14 mouse cellular contexts compared by ENCODE assay signal in the genomic region with DNA sequence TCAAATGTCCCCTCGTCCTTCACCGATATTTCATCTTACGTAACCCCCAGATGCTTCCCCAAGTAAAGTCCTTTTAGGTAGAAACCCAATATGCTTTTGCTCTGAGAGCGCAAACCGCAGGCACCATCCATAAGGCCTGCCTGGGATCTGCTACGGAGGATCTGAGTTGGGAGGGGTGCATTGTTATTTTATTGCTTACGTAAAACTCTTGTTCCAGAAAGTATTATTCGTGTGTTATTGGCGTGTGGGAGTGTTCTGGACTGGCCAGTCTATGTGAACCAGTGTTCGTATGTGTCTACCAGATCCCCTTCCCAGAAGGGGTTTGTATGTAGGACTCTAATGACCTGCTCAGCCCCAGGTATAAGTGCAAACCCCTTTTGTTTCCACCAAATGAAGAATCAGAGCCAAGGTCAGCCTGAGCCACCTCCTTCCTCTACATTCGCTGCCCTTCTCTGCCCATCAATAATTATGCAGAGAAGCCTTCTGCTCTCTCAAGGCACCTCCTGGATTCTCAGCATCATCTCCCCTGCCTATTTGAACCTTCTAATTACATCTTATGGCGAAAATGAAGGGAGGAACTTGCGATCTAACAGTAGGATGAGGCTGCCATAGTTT.
DNase-seq lines count a peak whose midpoint lies in the region; ATAC-seq and TF ChIP-seq lines count a peak whose summit lies in the region.
"Had no signal": no experiment of that assay in that cellular context is flagged by ENCODE, and none has a peak within 500 bp of the region (broad histone marks: within the 10 kb centered on the region; RNA-seq: fewer than 3 reads in every experiment).

No protein-coding gene starts in this region.

- H3K4me1 ChIP-seq in cerebellum, adult 2 months (ENCODE audit: control insufficient read depth, insufficient read depth, low read length), result peaks cover 21% of the 10 kb centered on the region
- peaks cover 61% of the 10 kb centered on the region for H3K4me1 ChIP-seq in forebrain, embryonic 13.5 days
- peaks cover 11% of the 10 kb centered on the region for H3K4me1 ChIP-seq in hindbrain, postnatal 0 days (ENCODE audit: insufficient read depth, low read length)
- peaks cover 40% of the 10 kb centered on the region for H3K4me1 ChIP-seq in neural tube, embryonic 15.5 days
- peaks cover 2% of the 10 kb centered on the region for H3K4me1 ChIP-seq in liver, embryonic 12.5 days

- no peaks in the 10 kb centered on the region; the same call in 1 of the 2 replicates for H3K27me3 ChIP-seq in cerebellum, adult 2 months (ENCODE audit: control insufficient read depth, insufficient read depth, low read length)
- H3K27me3 ChIP-seq in forebrain, embryonic 13.5 days, result peaks cover 13% of the 10 kb centered on the region; the same call in 1 of the 2 replicates
- H3K27me3 ChIP-seq in hindbrain, postnatal 0 days (ENCODE audit: insufficient read depth, low read length), result no peaks in the 10 kb centered on the region
- H3K27me3 ChIP-seq in neural tube, embryonic 15.5 days (replicated peaks), result no peaks in the 10 kb centered on the region
- H3K27me3 ChIP-seq in liver, embryonic 12.5 days (replicated peaks), result peaks cover 88% of the 10 kb centered on the region

- TF ChIP-seq POLR2A in cerebellum, adult 2 months (IDR thresholded peaks at IDR 0.05; ENCODE audit: borderline replicate concordance, insufficient read depth, low read length), result peak; percentile 25; the same call in 1 of the 2 replicates

- no peak for ATAC-seq in cerebellum, adult (ENCODE audit: insufficient number of reproducible peaks, low FRiP score, low TSS enrichment)
- no peak for ATAC-seq in forebrain, embryonic 13.5 days
- ATAC-seq in hindbrain, postnatal 0 days, result no peak
- no peak for ATAC-seq in neural tube, embryonic 15.5 days (ENCODE audit: low FRiP score)
- ATAC-seq in liver, embryonic 12.5 days, result no peak
- ATAC-seq: liver, postnatal 0 days had no signal

- 10% methylated on average over 13 of the region's 13 CpGs for WGBS in cerebellum, adult 2 months
- 68% methylated on average over 13 of the region's 13 CpGs for WGBS in forebrain, embryonic 13.5 days
- 50% methylated on average over 13 of the region's 13 CpGs for WGBS in hindbrain, postnatal 0 days
- 30% methylated on average over 13 of the region's 13 CpGs for WGBS in neural tube, embryonic 15.5 days
- 62% methylated on average over 13 of the region's 13 CpGs for WGBS in liver, embryonic 12.5 days (ENCODE audit: insufficient replicate concordance)

- H3K4me3 ChIP-seq in cerebellum, adult 2 months (replicated peaks; ENCODE audit: insufficient read depth, low read depth, low read length), result peak overlapping the region; percentile 100
- peak overlapping the region; percentile 78 for H3K4me3 ChIP-seq in forebrain, embryonic 13.5 days
- peak overlapping the region; percentile 71 for H3K4me3 ChIP-seq in hindbrain, postnatal 0 days (ENCODE audit: low read length)
- H3K4me3 ChIP-seq in neural tube, embryonic 15.5 days (replicated peaks), result peak overlapping the region; percentile 64
- no peak overlapping the region for H3K4me3 ChIP-seq in liver, embryonic 12.5 days
- H3K4me3 ChIP-seq: heart, adult 2 months had no signal

- peak overlapping the region; percentile 73 for H3K27ac ChIP-seq in cerebellum, adult 2 months (ENCODE audit: insufficient read depth, low read length)
- H3K27ac ChIP-seq in forebrain, embryonic 13.5 days, result peak overlapping the region; percentile 100
- H3K27ac ChIP-seq in hindbrain, postnatal 0 days, result peak overlapping the region; percentile 97
- H3K27ac ChIP-seq in neural tube, embryonic 15.5 days (replicated peaks), result peak overlapping the region; percentile 100
- no peak overlapping the region for H3K27ac ChIP-seq in liver, embryonic 12.5 days
- H3K27ac ChIP-seq: heart, adult 2 months had no signal

- H3K9ac ChIP-seq in forebrain, embryonic 13.5 days, result peak overlapping the region; percentile 99
- peak overlapping the region; percentile 96 for H3K9ac ChIP-seq in hindbrain, postnatal 0 days (replicated peaks; ENCODE audit: low read length)
- H3K9ac ChIP-seq in neural tube, embryonic 15.5 days (replicated peaks), result peak overlapping the region; percentile 96
- H3K9ac ChIP-seq in liver, embryonic 12.5 days, result no peak overlapping the region
- H3K9ac ChIP-seq: liver, postnatal 0 days had no signal

- H3K36me3 ChIP-seq in forebrain, embryonic 13.5 days (ENCODE audit: poor library complexity, severe bottlenecking), result peaks cover 13% of the 10 kb centered on the region
- no peaks in the 10 kb centered on the region; the same call in 1 of the 2 replicates for H3K36me3 ChIP-seq in hindbrain, postnatal 0 days (ENCODE audit: insufficient read depth, low read length)
- no peaks in the 10 kb centered on the region for H3K36me3 ChIP-seq in neural tube, embryonic 15.5 days
- H3K36me3 ChIP-seq in liver, embryonic 12.5 days, result no peaks in the 10 kb centered on the region
- H3K36me3 ChIP-seq: G1E had no signal

- peak; percentile 56 to 63 for DNase-seq in cerebellum, adult 2 months
- DNase-seq in hindbrain, postnatal 0 days (ENCODE audit: low spot score), result no peak
- no peak for DNase-seq in urinary bladder, postnatal 4 days (ENCODE audit: low spot score in 2 of 2)
- DNase-seq in lung, adult 18-20 months, result no peak
- DNase-seq: heart, adult 2 months; heart, postnatal 36 days; kidney, adult 9 months; liver, postnatal 0 days; spleen, adult 18-20 months had no signal

- H3K4me2 ChIP-seq in forebrain, embryonic 13.5 days, result peak overlapping the region; percentile 81
- peak overlapping the region; percentile 77 for H3K4me2 ChIP-seq in hindbrain, postnatal 0 days (ENCODE audit: low read depth, low read length)
- H3K4me2 ChIP-seq in neural tube, embryonic 15.5 days, result peak overlapping the region; percentile 90
- H3K4me2 ChIP-seq in liver, embryonic 12.5 days, result no peak overlapping the region

- TF ChIP-seq CTCF in cerebellum, adult 2 months (IDR thresholded peaks at IDR 0.05; ENCODE audit: borderline replicate concordance, insufficient read depth, low read depth, low read length), result no peak
- TF ChIP-seq CTCF in hindbrain, postnatal 0 days (IDR thresholded peaks at IDR 0.05; ENCODE audit: low read depth), result no peak

- no peaks in the 10 kb centered on the region for H3K9me3 ChIP-seq in forebrain, embryonic 13.5 days (replicated peaks)
- H3K9me3 ChIP-seq in hindbrain, postnatal 0 days (ENCODE audit: low read length), result no peaks in the 10 kb centered on the region
- H3K9me3 ChIP-seq in neural tube, embryonic 15.5 days (replicated peaks), result no peaks in the 10 kb centered on the region
- H3K9me3 ChIP-seq in liver, embryonic 12.5 days (replicated peaks), result no peaks in the 10 kb centered on the region
- H3K9me3 ChIP-seq: G1E had no signal

Comparison
In these comparisons a context has a peak if more than half of its experiments do, and no peak if none do; other contexts are left out.
1. DNase-seq: peak in cerebellum, adult 2 months (2 of 2); none in hindbrain, postnatal 0 days (single experiment), urinary bladder, postnatal 4 days (0 of 2) and lung, adult 18-20 months (0 of 2).